Mouse (Mus musculus) adrenal gland, postnatal 25 days (tissue): Measurements from ENCODE around the gene Zc3h18. TPM values are rescaled to one million over a fixed set of nuclear protein-coding genes. Genes with fewer than 3 reads are reported as not detected.

Experiments
- DNase-seq: peaks from one replicate; pipeline ENCODE4 v3.0.0; 2021; ENCODE audit warnings: mixed read lengths
- total RNA-seq: library from RNA; stranded (reverse); gene quantifications from 2 replicates; pipeline ENCODE4 v1.2.3, GENCODE M21; 2021

The Zc3h18 gene
- total RNA-seq, 1 experiment from 2014 or later: 49.8 TPM

GRCm38 (mm10) chr8:122393717-122394116 is 17.3 kb downstream of the Zc3h18 start:
- no peak for DNase-seq

- no peak for DNase-seq
Observed at GRCm38 (mm10) chr8:122395291-122395690, 18.9 kb downstream of the Zc3h18 start.

- DNase-seq: no peak
Observed at GRCm38 (mm10) chr8:122398186-122398585, 21.8 kb downstream of the Zc3h18 start.

- no peak for DNase-seq
Observed at GRCm38 (mm10) chr8:122405146-122405805, 28.9 kb downstream of the Zc3h18 start.

- no peak for DNase-seq
Observed at GRCm38 (mm10) chr8:122407678-122408077, 31.3 kb downstream of the Zc3h18 start.

- DNase-seq: no peak
Observed at GRCm38 (mm10) chr8:122414311-122414710, 37.9 kb downstream of the Zc3h18 start.

GRCm38 (mm10) chr8:122415554-122415953 is 39.1 kb downstream of the Zc3h18 start:
- no peak for DNase-seq

GRCm38 (mm10) chr8:122419881-122420555 is 43.6 kb downstream of the Zc3h18 start:
- no peak for DNase-seq

DNA sequence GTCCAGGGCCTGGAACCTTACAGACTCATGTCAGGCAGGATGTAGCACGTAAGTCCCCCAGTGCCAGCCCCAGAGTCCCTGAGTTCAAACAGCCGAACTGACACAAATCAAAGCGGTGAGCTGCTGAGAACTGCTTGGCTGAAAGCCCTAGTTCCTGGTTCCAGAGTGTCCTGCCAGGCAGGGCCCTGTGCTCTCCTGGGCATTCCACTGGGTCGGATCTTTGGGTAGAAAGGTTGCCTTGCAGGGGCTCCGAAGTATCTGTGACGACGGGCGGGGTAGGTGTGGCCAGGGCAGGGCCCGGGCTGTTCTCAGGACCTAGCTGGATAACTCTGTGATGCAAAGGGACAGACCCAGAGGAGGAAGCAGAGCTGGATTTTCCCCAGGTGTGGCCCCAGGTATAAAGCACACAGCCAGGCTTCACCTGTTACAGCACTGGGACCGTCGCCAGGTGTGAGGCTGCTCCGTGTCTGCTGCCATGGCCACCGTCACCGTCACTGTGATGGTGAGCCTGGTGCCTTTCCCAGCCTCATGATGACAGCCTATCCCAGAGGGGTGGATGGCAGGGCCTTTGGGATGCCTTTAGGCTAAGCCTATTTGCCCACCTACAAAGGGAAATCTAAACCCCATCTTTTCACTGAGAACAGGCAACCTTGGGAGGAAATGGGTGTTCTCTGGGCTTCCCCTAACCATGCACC is 45.1 kb downstream of the Zc3h18 start, which contains the start of gene Il17c:
Gene Il17c (plus strand): TSS at position 645 of the 695 bp plus-strand sequence.
- DNase-seq: no peak

DNA sequence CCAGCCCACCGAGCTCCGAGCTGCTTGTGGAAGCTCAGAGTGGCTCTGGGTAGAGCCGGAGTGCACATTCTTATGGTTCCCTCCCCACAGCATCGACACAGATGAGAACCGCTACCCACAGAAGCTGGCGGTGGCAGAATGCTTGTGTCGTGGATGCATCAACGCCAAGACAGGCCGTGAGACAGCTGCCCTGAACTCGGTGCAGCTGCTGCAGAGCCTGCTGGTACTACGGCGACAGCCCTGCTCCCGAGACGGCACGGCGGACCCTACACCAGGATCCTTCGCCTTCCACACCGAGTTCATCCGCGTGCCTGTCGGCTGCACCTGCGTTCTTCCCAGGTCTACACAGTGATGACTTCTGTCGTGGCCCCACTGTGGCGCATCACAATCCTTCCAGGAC is 46.8 kb downstream of the Zc3h18 start:
- DNase-seq: no peak

- DNase-seq: no peak
Observed at GRCm38 (mm10) chr8:122423659-122424058, 47.2 kb downstream of the Zc3h18 start.

GRCm38 (mm10) chr8:122426145-122426544 is 49.7 kb downstream of the Zc3h18 start:
- no peak for DNase-seq

DNA sequence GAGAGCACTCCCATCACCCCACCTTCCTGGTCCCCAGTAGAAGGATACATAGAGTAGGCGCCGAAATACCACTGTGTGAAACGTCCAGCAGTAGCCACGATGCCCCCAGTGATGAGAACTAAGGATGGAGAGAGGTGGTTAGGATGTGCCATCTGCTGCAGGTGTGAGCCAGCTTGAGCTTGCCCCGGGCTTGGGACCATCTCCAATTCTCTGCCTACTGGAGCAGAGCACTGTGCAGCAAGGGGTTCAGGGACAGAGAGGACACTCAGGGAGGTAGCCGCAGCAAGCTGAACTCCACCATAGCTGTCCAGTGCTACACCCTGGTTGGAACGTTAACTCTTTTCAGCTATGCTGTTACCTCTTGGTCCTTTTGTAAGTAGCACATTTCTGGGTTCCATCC is 51.2 kb downstream of the Zc3h18 start:
- DNase-seq: no peak

DNA sequence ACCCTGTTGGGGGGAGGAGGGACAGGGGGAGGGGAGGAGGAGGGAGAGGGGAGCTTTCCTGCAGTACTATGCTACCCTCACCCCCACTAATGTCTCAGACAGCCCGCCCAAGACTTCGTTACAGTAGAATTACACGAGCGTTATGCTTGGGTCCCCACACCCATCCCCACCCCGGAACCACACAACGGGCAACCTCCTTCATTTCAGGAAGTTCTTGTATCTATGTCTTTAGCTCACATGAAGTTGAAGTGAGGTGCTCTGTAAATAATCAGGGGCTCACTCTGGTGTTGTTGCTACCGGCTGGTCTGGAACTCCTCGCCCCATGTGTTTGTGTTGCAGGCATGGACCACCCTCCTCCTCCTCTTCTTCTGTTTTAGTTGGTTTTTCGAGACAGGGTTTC is 51.8 kb downstream of the Zc3h18 start:
- no peak for DNase-seq

DNA sequence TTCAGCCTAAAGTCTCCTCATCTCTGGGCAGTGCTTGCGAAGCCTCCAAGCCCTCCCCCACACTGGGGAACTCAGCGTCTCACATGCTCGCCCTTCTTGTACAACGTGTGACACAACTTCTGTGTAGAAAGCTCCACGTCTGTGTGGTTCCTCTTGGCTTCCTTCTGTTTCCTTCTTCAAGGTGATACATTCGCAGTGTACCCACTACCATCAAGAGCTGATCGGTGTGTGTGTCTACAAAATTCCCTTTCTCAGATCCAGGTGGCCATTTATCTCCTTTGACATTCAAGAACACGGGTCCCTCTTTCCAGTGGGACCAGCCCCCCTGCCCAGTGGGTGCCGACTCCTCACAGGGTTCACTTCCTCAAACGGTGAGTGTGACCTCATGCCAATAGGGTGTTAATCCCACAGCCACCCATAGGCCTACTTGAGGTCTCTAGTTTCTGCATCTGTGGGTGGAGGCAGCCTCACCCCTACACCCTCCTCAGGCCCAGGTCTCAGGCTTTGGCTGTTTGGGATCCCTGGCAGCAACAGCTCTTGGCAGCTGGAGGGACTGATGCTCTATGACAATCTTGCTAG is 53.7 kb downstream of the Zc3h18 start:
- no peak for DNase-seq

DNA sequence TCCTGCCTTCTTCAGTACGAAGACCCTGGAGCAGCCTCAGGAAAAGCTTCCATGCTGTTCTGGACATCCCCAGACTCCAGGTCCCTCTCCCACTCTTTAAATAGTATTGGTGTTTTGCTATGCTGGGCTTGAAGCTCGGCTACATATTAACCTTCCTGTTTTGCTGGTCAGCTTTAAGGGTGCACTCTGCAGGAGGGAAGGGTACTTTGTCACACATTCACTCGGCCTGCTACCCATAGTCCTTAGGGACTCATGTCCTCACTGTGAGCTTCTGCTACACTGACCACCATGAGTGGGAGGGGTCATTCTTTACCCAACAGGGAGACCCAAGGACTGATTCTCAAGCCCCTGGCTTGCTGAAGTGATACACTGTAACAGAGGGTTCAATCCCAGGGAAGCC is 54.2 kb downstream of the Zc3h18 start:
- DNase-seq: no peak

DNA sequence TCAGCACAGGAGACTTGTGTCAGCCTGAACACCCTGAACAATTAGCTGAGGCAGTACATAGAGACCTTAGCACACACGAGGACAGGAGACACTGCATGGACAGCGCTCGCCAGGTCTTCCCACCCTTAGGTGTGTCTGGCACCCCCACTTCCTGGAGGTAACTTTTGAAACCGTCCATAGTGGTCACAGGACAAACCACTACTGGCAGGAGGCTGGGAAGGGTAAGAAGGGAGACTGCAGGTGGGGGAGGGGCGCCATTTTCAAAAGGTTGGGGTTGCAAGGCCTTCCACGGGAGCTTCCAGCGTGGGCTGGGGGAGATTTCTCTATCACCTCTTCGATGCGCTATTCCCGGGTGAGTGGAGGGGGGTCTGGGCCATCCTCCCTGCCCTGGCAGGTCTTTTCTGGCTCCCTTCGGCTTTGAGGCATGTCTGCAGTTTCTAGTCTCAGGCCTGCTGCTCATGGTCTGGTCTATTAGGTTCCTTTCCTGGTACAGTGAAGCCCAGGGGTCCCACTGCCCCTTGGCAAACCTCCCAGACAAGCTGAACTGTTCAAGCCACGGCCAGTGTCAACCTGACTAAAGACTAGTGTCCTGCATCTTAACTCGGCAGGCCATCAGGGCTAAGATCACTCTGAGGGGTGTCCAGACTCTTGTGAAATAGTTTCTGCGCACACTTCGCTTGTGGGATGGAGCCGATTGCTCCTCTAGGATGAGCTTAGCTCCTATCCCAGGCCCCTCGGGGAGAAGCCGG is 55.5 kb downstream of the Zc3h18 start:
- DNase-seq: peak; percentile 23

GRCm38 (mm10) chr8:122432443-122433268 is 56.2 kb downstream of the Zc3h18 start, which contains the start of gene Cyba:
Gene Cyba (minus strand): TSS chr8:122432930.
- peak; percentile 61 for DNase-seq

- DNase-seq: no peak
Observed at GRCm38 (mm10) chr8:122433269-122433905, 57.0 kb downstream of the Zc3h18 start.

DNA sequence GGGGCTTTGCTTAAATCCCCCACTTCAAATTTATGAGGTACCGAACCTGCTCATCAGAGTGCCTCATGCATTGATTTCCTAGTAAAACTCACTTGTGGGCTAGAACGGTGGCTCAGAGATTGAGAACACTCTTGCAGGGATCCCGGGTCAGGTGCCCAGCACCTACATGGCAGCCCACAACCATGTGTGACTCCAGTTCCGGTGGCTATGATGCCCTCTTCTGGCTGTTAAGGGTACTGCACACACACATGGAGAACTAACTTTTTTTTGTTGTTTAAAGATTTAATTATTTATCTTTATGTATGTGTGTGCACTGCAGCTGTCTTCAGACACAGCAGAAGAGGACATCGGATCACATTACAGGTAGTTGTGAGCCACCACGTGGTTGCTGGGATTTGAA is 59.0 kb downstream of the Zc3h18 start:
- no peak for DNase-seq

DNA sequence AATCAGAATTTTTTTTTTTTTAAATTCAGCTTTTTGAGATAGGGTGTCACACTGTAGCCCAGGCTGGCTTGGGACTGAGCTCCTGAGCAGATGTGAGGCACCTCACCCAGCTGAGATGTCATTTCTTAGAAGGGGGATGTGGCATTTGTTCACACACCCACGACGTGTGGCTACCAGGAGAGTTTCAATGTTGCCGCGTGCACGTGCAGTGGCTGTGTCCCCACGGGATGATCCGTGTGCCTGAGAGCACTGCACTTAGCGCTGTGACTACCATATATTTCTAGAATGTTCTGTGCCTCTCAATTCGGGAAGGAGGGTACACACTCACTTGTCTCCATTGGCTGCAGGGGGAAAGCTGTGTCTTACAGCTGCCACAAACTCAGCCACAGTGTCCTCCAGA is 59.7 kb downstream of the Zc3h18 start:
- DNase-seq: no peak
